Mouse (Mus musculus) lung, postnatal 25 days (tissue): ENCODE measurements at regions not wholly inside any gene's neighbourhood (a gene's known extent, or its start where the extent isn't known, plus 50 kb on each side); places are given as distances from the start of the nearest gene placed in this dataset.

Experiments
- DNase-seq: peaks from one replicate; pipeline ENCODE4 v3.0.0; 2022; ENCODE audit warnings: low spot score

DNA sequence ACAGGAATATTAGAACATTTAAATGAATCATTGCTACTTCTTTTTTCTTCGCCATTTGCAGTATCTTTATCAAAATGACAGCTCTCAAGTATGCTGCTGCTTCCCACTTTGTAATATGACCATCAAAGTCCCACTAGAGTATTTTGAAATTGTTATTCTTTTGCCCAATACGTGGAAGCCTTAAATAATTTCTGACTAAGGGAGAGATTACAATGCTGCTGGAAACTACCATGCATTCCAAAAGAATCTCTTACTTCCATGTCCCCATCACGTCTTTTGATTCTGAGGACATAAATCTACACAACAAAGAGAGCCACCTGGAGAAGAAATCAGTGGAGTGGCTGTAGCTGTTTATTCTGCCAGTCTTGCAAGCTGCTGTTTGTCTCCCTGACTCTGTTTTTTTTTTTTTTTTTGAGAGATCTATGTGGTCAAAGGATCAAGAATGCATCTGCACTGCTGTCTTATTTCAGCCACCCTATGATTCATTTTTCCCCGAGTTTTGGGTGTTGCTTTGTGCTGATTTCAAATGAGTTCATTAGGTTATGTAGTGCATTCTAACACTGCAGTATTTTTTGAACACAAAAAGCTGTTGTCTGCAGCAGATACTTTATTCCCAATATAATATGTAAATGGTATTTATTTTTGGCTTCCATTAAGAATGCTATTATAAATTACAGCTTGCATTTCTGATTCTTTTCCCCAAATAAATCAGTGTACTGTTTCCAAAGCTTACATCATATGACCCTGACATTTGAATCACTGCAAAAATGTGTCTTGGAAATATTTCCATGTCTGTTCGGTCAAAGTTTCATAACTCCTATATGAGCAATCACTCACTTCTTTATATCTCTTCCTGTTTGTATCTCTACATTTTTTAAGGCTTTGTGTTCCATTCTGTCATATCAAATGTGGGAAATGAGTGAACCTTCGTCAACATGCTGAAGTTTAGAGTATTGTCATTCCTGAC is 53.1 kb upstream of the Trim52 start:
- DNase-seq = no peak
